Mouse (Mus musculus) liver, embryonic 16.5 days (tissue): ENCODE results near the gene Masp2. TPM values are rescaled to one million over a fixed set of nuclear protein-coding genes. Genes with fewer than 3 reads are reported as not detected.
A peak's percentile ranks its signal among the peaks of the same experiment; 100 is the strongest.

Source experiments
- ATAC-seq: fragments of 200-750 bp; cut with Nextera tagmentation; 2 replicates; pipeline ENCODE4 v1.8.0; 2017; ENCODE audit warnings: low read depth, mild to moderate bottlenecking, moderate number of reproducible peaks, moderate library complexity
- H3K27ac ChIP-seq: fragments of 300-500 bp; sonication (generic); 2 replicates; pipeline ENCODE4 v1.5.1; 2014; ENCODE audit warnings: mild to moderate bottlenecking, low read length
- H3K27me3 ChIP-seq: fragments of 300-500 bp; sonication (generic); 2 replicates; pipeline ENCODE4 v1.6.1; 2014; ENCODE audit warnings: low read depth, low read length, mixed read lengths; ENCODE audit not compliant: control insufficient read depth, insufficient read depth
- H3K36me3 ChIP-seq: fragments of 300-500 bp; sonication (generic); 2 replicates; pipeline ENCODE4 v1.6.1; 2014; ENCODE audit warnings: mild to moderate bottlenecking; ENCODE audit not compliant: control insufficient read depth, insufficient read depth
- H3K4me1 ChIP-seq: fragments of 300-500 bp; sonication (generic); 2 replicates; pipeline ENCODE4 v1.6.1; 2014; ENCODE audit warnings: low read depth, low read length, mixed read lengths; ENCODE audit not compliant: control insufficient read depth
- H3K4me2 ChIP-seq: fragments of 300-500 bp; sonication (generic); 2 replicates; pipeline ENCODE4 v1.6.1; 2014; ENCODE audit warnings: low read depth, low read length, mixed read lengths
- H3K4me3 ChIP-seq: fragments of 300-500 bp; sonication (generic); 2 replicates; pipeline ENCODE4 v1.5.1; 2014; ENCODE audit warnings: low read depth, mild to moderate bottlenecking, low read length
- H3K9ac ChIP-seq: fragments of 300-500 bp; sonication (generic); 2 replicates; pipeline ENCODE4 v1.6.1; 2014; ENCODE audit warnings: low read depth, low read length
- H3K9me3 ChIP-seq: fragments of 300-500 bp; sonication (generic); replicated peaks from 2 replicates; pipeline ENCODE4 v1.6.1; 2016; ENCODE audit warnings: low read length; ENCODE audit not compliant: control insufficient read depth
- WGBS: fragments of 180-500 bp; shearing (Covaris S2); extraction: QIAGEN DNeasy Blood & Tissue Kit; methylation state at CpG from one replicate; pipeline ENCODE4 v1.1.7; 2014; ENCODE audit not compliant: insufficient replicate concordance; 5-methylcytosine and 5-hydroxymethylcytosine counted together
- polyA plus RNA-seq: library from polyadenylated mRNA; unstranded; fragments of >200 nt; fragmentation: Nextera tagmentation; extraction: Ambion mirVana; gene quantifications from 2 replicates; pipeline ENCODE4 v1.2.1, GENCODE M21; 2015

Masp2 gene
- polyA plus RNA-seq, 1 experiment from 2014 or later, result 65.9 TPM

GRCm38 (mm10) chr4:148580765-148581164, 21.6 kb upstream of the Masp2 start:
- Histone ChIP-seq H3K9ac (no peak overlapping the region), H3K27ac (no peak overlapping the region), H3K27me3 (no peaks in the 10 kb centered on the region), H3K36me3 (peaks cover 37% of the 10 kb centered on the region), H3K9me3 (no peaks in the 10 kb centered on the region), H3K4me1 (peaks cover 4% of the 10 kb centered on the region), H3K4me2 (no peak overlapping the region), H3K4me3 (no peak overlapping the region)
- ATAC-seq, result no peak
- 81% methylated on average over 9 of the region's 9 CpGs for WGBS

- H3K4me1 ChIP-seq, result peaks cover 4% of the 10 kb centered on the region
- H3K9ac ChIP-seq, result no peak overlapping the region
- H3K9me3 ChIP-seq, result no peaks in the 10 kb centered on the region
- WGBS, result 77% methylated on average over 5 of the region's 5 CpGs
- H3K4me2 ChIP-seq, result no peak overlapping the region
- no peak overlapping the region for H3K27ac ChIP-seq
- H3K4me3 ChIP-seq, result no peak overlapping the region
- ATAC-seq, result no peak
- H3K27me3 ChIP-seq, result no peaks in the 10 kb centered on the region
- peaks cover 32% of the 10 kb centered on the region for H3K36me3 ChIP-seq
These were observed 20.9 kb upstream of the Masp2 start for GRCm38 (mm10) chr4:148581422-148581821.

GRCm38 (mm10) chr4:148583257-148583656, 19.1 kb upstream of the Masp2 start:
- H3K36me3 ChIP-seq, result peaks cover 20% of the 10 kb centered on the region
- no peak overlapping the region for H3K4me3 ChIP-seq
- H3K9ac ChIP-seq, result no peak overlapping the region
- H3K9me3 ChIP-seq, result no peaks in the 10 kb centered on the region
- no peak overlapping the region for H3K27ac ChIP-seq
- WGBS, result 5% methylated on average over 4 of the region's 4 CpGs
- no peaks in the 10 kb centered on the region for H3K27me3 ChIP-seq
- H3K4me2 ChIP-seq, result no peak overlapping the region
- H3K4me1 ChIP-seq, result peaks cover 4% of the 10 kb centered on the region
- no peak; the same call in 1 of the 2 replicates for ATAC-seq

- peaks cover 1% of the 10 kb centered on the region; the same call in 1 of the 2 replicates for H3K36me3 ChIP-seq
- 27% methylated on average over 9 of the region's 9 CpGs for WGBS
- peaks cover 9% of the 10 kb centered on the region for H3K4me1 ChIP-seq
- H3K27ac ChIP-seq, result no peak overlapping the region
- H3K9ac ChIP-seq, result no peak overlapping the region
- no peak overlapping the region for H3K4me3 ChIP-seq
- no peaks in the 10 kb centered on the region for H3K27me3 ChIP-seq
- ATAC-seq, result no peak
- no peak overlapping the region for H3K4me2 ChIP-seq
- no peaks in the 10 kb centered on the region for H3K9me3 ChIP-seq
These were observed 15.7 kb upstream of the Masp2 start for GRCm38 (mm10) chr4:148586648-148587047.

- H3K27ac ChIP-seq, result no peak overlapping the region
- no peaks in the 10 kb centered on the region for H3K27me3 ChIP-seq
- ATAC-seq, result no peak
- H3K4me2 ChIP-seq, result no peak overlapping the region
- peaks cover 6% of the 10 kb centered on the region; the same call in 1 of the 2 replicates for H3K36me3 ChIP-seq
- 53% methylated on average over 9 of the region's 9 CpGs for WGBS
- no peak overlapping the region for H3K4me3 ChIP-seq
- no peaks in the 10 kb centered on the region for H3K9me3 ChIP-seq
- H3K9ac ChIP-seq, result no peak overlapping the region
- peaks cover 19% of the 10 kb centered on the region for H3K4me1 ChIP-seq
These were observed 13.6 kb upstream of the Masp2 start for GRCm38 (mm10) chr4:148588793-148589192.

- Histone ChIP-seq H3K4me2 (no peak overlapping the region), H3K4me3 (no peak overlapping the region), H3K36me3 (peaks cover 10% of the 10 kb centered on the region), H3K27me3 (no peaks in the 10 kb centered on the region), H3K4me1 (peaks cover 19% of the 10 kb centered on the region), H3K9me3 (no peaks in the 10 kb centered on the region), H3K9ac (no peak overlapping the region), H3K27ac (no peak overlapping the region)
- ATAC-seq, result no peak
- WGBS, result 68% methylated on average over 7 of the region's 8 CpGs
These were observed 12.8 kb upstream of the Masp2 start for GRCm38 (mm10) chr4:148589565-148589964.

- H3K27ac ChIP-seq, result no peak overlapping the region
- peak overlapping the region; percentile 2; the same call in 1 of the 2 replicates for H3K9ac ChIP-seq
- H3K4me1 ChIP-seq, result peaks cover 19% of the 10 kb centered on the region
- no peaks in the 10 kb centered on the region for H3K27me3 ChIP-seq
- H3K36me3 ChIP-seq, result peaks cover 19% of the 10 kb centered on the region
- no peaks in the 10 kb centered on the region for H3K9me3 ChIP-seq
- WGBS, result 4% methylated on average over 18 of the region's 18 CpGs
- peak overlapping the region; percentile 83 for H3K4me3 ChIP-seq
- peak overlapping the region; percentile 93 for H3K4me2 ChIP-seq
- no peak for ATAC-seq
These were observed 11.8 kb upstream of the Masp2 start for GRCm38 (mm10) chr4:148590421-148591170.

- Histone ChIP-seq H3K4me2 (peak within 1 kb of the TSS; percentile 93), H3K27me3 (no peaks in the 10 kb centered on the region), H3K9me3 (no peaks in the 10 kb centered on the region), H3K4me1 (peaks cover 19% of the 10 kb centered on the region), H3K36me3 (peaks cover 21% of the 10 kb centered on the region), H3K27ac (0 out of 2 replicates have a peak within 1 kb of the TSS, but pooled peaks have one; percentile 12), H3K4me3 (peak within 1 kb of the TSS; percentile 83), H3K9ac (peak within 1 kb of the TSS; percentile 75)
- peak; percentile 99 for ATAC-seq
- under 1% methylated on average over 49 of the region's 50 CpGs for whole genome bisulfite sequencing
These were observed 11.2 kb upstream of the Masp2 start, which contains the start of gene Srm for GRCm38 (mm10) chr4:148591171-148591630. Gene Srm (plus strand): TSS chr4:148591503.
